Mouse (Mus musculus) megakaryocyte, embryonic 14.5 days (primary cell): ENCODE measurements around the gene Il31ra.

Experiments
- FLI1 ChIP-seq: IDR thresholded peaks from 2 replicates; pipeline ENCODE4 v1.6.1; 2012; ENCODE audit warnings: low read length, inconsistent platforms, mixed read lengths
- GATA1 ChIP-seq: IDR thresholded peaks from 3 replicates; pipeline ENCODE4 v1.6.1; 2012; ENCODE audit warnings: mixed read lengths, low read length, inconsistent platforms, borderline replicate concordance

DNA sequence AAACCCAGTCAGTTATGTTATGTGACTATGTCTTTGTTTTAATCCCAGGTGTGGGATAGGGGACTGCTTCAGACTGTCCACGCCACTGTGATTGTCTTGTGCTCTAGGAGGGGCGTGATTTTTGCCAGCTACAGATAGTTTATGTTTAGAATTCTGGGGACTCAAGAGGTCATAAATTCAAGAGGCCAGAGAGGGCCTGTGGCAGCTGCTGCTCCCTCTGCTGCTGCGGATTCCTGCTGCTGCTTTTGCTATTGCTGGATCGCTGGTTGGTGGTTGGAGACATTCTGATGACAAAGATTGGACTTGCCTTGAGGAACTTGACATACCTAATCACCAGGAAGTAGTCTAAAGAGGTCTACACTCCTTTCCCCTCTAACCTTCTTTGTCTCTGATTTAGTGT, 57.5 kb downstream of the Il31ra start:
- TF ChIP-seq GATA1 = no peak
- no peak for TF ChIP-seq FLI1
